Mouse (Mus musculus) heart, embryonic 10.5 days (tissue): Measurements from ENCODE around the gene Lmod1. TPM values are rescaled to one million over a fixed set of nuclear protein-coding genes. Genes with fewer than 3 reads are reported as not detected.

Experiments
- DNase-seq: peaks from one replicate; pipeline ENCODE4 v3.0.0-alpha.2; 2017; ENCODE audit warnings: low spot score
- H3K27ac ChIP-seq: fragments of 300-500 bp; sonication (generic); 2 replicates; pipeline ENCODE4 v1.5.1; 2016; ENCODE audit warnings: mild to moderate bottlenecking
- H3K27me3 ChIP-seq: fragments of 300-500 bp; sonication (generic); 2 replicates; pipeline ENCODE4 v1.6.1; 2016; ENCODE audit warnings: mild to moderate bottlenecking; ENCODE audit not compliant: poor library complexity, insufficient read depth, severe bottlenecking
- H3K36me3 ChIP-seq: fragments of 300-500 bp; sonication (generic); 2 replicates; pipeline ENCODE4 v1.6.1; 2016; ENCODE audit warnings: mild to moderate bottlenecking, moderate library complexity
- H3K4me1 ChIP-seq: fragments of 300-500 bp; sonication (generic); 2 replicates; pipeline ENCODE4 v1.6.1; 2016; ENCODE audit warnings: mild to moderate bottlenecking
- H3K4me3 ChIP-seq: fragments of 300-500 bp; sonication (generic); 2 replicates; pipeline ENCODE4 v1.5.1; 2016; ENCODE audit warnings: mild to moderate bottlenecking, moderate library complexity
- H3K9me3 ChIP-seq: fragments of 300-500 bp; sonication (generic); 2 replicates; pipeline ENCODE4 v1.6.1; 2016; ENCODE audit warnings: mild to moderate bottlenecking, moderate library complexity
- WGBS: fragments of 180-500 bp; shearing (Covaris S2); methylation state at CpG from one replicate; pipeline ENCODE4 v1.1.7; 2016; 5-methylcytosine and 5-hydroxymethylcytosine counted together
- polyA plus RNA-seq: library from polyadenylated mRNA; unstranded; fragments of >200 nt; fragmentation: Nextera tagmentation; extraction: Ambion mirVana; gene quantifications from 2 replicates; pipeline ENCODE4 v1.2.1, GENCODE M21; 2016

Gene Lmod1
- 3.6 and 5.2 TPM in 2 replicates for polyA plus RNA-seq

DNA sequence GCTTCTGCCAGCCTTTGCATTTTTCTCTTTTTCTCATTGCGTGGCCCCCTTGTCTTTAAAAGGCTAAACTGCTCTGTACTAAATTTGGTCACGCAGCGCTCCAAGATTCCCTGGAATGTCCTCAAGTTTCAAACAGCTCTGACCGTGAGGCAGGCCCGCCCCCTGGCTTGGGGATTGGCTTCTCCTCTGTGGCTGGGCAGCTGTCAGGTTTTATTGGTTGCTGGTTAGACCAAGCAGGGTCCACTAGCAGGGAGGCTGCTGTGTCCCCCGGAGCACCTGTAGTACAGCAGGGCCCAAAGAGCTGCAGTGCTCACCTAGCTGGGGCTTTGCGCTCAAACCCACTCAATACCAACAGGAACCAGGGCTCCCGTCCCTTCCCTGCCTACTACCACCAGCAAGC, at the start of gene Lmod1:
Gene Lmod1, plus strand, starts transcription at position 237 of the 400 bp plus-strand sequence.
- 11% methylated on average over 8 of the region's 8 CpGs for WGBS
- Histone ChIP-seq H3K27ac (peak within 1 kb of the TSS; percentile 79), H3K4me3 (peak within 1 kb of the TSS; percentile 57)

DNA sequence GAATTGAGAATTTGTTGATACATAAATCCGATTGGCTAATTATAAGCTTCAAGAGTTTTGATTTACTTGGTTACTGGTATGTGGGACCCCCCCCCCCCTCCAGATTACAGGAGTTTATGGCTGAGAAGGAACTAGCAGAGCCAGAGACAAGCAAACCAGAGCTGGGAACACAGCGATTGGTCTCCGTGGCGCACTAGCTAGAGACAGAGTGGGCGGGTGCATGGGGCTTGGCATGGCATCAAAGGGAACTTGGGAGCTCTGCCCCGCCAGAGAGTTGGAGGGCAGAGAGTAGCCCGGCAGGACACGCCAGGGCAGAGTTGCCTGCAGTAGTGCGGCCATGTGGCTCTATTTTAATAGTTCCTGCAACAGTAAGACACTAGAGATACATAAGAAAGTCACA, 44.0 kb upstream of the Lmod1 start:
- no peaks in the 10 kb centered on the region for H3K27me3 ChIP-seq
- H3K9me3 ChIP-seq, result no peaks in the 10 kb centered on the region
- H3K4me3 ChIP-seq, result no peak overlapping the region
- no peak overlapping the region for H3K27ac ChIP-seq
- WGBS, result 84% methylated on average over 9 of the region's 9 CpGs
- H3K4me1 ChIP-seq, result peaks cover 9% of the 10 kb centered on the region
- H3K36me3 ChIP-seq, result peaks cover 37% of the 10 kb centered on the region
- DNase-seq, result no peak

More for the DNA sequence above, at the start of gene Lmod1:
- peak; percentile 90 for DNase-seq
- Histone ChIP-seq H3K4me1 (peaks cover 50% of the 10 kb centered on the region), H3K36me3 (no peaks in the 10 kb centered on the region), H3K27me3 (peaks cover 13% of the 10 kb centered on the region), H3K9me3 (no peaks in the 10 kb centered on the region)

DNA sequence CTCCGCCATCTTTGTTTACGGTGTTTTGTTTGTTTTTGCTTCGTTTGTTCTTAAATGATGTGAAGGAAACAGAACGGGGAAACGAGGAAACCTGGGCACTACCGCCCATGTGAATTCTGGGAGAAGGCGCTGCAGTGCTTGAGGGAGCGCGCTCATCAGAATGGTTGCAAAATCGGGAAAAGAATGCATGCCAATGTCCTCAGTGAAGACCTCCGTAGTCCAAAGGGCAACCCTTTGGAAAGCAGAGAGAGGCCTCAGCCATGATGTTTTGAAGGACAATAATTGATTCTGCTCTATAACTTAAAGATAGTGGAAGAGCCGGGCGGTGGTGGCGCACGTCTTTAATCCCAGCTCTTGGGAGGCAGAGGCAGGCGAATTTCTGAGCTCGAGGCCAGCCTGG, 42.8 kb upstream of the Lmod1 start:
- Histone ChIP-seq H3K36me3 (peaks cover 27% of the 10 kb centered on the region), H3K27me3 (no peaks in the 10 kb centered on the region), H3K27ac (no peak overlapping the region), H3K4me3 (no peak overlapping the region), H3K9me3 (no peaks in the 10 kb centered on the region), H3K4me1 (peaks cover 14% of the 10 kb centered on the region)
- WGBS, result 93% methylated on average over 17 of the region's 17 CpGs
- no peak for DNase-seq

DNA sequence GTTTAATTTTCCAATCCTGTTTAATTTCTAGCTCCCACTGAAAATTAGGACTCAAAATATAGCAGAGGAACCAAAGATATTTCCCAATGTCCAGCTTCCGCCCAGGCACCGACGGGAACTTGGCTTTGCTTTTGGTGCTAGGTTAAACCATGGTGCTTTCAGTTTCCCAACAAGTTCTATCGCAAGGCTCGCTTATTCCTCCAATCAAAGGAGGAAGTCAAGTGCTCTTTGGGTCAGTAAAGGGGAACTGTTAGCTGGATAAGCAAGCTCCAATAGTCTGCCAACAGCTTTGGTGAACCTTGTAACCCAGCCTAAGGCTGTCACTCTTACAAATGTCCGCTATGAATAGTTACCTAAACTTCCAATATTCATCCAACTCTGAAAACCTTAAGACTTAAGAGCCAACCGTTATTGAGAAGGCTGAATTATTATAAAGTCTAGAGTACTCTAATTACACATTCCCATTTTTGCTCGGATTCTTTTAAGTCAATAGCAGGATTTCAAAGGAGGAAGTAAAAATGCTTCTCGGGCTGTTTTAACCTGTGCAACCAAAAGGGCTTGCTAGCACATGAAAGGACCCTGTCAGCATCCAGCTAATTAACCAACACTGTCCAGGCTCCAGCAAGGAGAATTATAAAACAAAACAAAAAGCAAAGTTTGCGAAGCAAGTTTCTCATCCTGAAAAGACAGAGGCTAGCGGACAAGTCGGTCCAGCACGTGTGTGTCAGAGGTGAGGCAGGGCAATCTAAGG, 41.9 kb upstream of the Lmod1 start:
- Histone ChIP-seq H3K9me3 (no peaks in the 10 kb centered on the region), H3K27me3 (no peaks in the 10 kb centered on the region), H3K27ac (peak overlapping the region; percentile 92), H3K36me3 (peaks cover 20% of the 10 kb centered on the region), H3K4me3 (peak overlapping the region; percentile 87), H3K4me1 (peaks cover 14% of the 10 kb centered on the region)
- WGBS, result 33% methylated on average over 13 of the region's 13 CpGs
- DNase-seq, result no peak

DNA sequence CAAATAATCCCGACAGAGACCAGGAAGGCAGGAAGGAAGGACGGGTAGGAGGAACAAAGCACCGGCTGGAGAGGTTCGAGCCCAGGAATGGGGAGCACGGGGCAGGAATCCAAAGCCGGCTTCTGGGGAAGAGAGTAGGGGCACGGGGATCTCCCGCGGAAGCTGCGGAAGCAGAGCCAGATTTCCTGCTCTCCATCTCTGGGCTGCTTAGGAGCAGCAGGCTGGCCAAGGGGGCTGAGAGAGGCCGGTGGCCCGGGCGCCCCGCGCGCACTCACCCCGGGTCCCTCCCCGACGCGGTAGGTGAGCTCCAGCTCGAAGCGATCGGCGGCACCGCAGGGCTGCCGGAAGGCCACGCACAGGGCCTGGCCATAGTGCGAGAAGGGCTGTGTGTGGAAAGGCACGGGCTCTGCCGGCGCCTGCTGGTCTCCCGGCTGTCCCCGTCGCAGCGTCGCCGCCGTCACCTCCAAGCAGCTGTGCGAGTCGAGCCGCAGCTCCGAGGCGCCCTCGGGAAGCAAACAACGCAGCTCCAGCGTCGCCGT, 41.3 kb upstream of the Lmod1 start:
- Histone ChIP-seq H3K9me3 (no peaks in the 10 kb centered on the region), H3K4me3 (peak overlapping the region; percentile 87), H3K36me3 (peaks cover 13% of the 10 kb centered on the region; the same call in 1 of the 2 replicates), H3K27ac (peak overlapping the region; percentile 92), H3K4me1 (peaks cover 14% of the 10 kb centered on the region), H3K27me3 (no peaks in the 10 kb centered on the region)
- WGBS, result under 1% methylated on average over 48 of the region's 48 CpGs
- peak; percentile 78 for DNase-seq

DNA sequence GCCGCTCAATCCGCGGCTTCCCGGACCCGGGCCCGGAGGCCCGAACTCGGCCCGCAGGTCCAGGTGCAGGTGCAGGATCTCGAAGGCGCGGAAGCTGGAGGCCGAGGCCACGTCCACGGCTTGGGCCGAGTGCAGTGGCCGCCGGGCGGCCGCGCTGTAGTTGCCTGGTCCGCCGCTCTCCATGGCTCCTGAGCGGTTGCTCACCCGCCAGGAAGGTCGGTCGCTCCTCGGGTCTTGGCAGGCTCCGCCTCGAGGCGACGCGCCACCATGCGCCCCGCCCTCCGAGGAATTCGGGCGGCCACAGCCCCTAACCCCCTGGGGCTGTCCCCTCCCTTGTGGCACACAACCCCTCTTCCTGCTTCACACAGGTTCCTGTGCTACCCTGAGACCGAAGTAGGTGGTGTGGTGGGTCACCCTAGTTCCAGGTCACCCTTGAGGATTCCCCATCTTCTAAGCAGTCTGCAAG, 40.7 kb upstream of the Lmod1 start, which contains the start of gene Rnpep:
Gene Rnpep, minus strand, starts transcription at position 259 of the 466 bp plus-strand sequence.
- H3K27ac ChIP-seq, result peak within 1 kb of the TSS; percentile 92
- under 1% methylated on average over 39 of the region's 39 CpGs for WGBS
- DNase-seq, result peak; percentile 85
- peaks cover 8% of the 10 kb centered on the region; the same call in 1 of the 2 replicates for H3K36me3 ChIP-seq
- peak within 1 kb of the TSS; percentile 87 for H3K4me3 ChIP-seq
- peaks cover 14% of the 10 kb centered on the region for H3K4me1 ChIP-seq
- H3K9me3 ChIP-seq, result no peaks in the 10 kb centered on the region
- no peaks in the 10 kb centered on the region for H3K27me3 ChIP-seq

DNA sequence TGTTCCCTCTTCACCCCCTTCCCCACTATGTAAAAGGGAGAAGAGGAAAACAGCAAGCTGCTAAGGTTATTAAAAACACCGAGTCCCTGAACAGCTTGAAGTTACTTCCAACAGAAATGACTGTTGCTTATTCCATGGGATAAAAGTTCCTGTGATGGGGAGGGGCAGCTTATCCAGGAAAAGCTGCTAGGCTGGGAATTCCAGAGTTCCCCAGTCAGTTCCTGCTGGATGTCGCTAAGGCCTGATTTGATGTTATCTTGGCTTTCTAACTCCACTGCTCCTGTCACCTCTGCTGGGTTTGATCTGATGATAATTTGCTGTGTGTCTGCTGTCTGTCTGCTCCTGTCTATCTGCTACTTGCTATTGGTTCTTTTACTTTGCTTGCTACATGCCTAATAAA, 38.3 kb upstream of the Lmod1 start:
- H3K36me3 ChIP-seq, result no peaks in the 10 kb centered on the region
- 36% methylated on average over 2 of the region's 2 CpGs for WGBS
- H3K4me3 ChIP-seq, result no peak overlapping the region
- DNase-seq, result no peak
- H3K27me3 ChIP-seq, result no peaks in the 10 kb centered on the region
- H3K9me3 ChIP-seq, result no peaks in the 10 kb centered on the region
- H3K4me1 ChIP-seq, result peaks cover 14% of the 10 kb centered on the region
- H3K27ac ChIP-seq, result no peak overlapping the region

DNA sequence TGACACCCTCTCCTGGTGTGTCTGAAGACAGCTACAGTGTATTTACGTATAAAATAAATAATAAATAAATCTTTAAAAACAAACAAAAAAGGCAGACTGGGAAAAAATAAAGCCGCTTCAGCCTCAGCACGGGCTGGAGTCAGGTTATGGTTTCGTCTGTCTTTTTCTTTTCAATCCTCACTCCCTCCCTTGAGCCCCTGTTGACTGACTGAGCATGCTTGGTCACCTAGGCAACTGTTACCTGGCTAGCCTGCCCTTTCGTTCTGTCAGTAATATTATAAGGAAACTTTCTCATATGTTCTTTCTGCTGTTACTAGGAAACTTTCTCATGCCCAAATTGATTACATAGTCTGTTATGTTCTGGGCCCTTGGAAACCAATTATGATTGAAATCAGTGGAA, 33.7 kb upstream of the Lmod1 start:
- Histone ChIP-seq H3K9me3 (no peaks in the 10 kb centered on the region), H3K27ac (no peak overlapping the region), H3K36me3 (peaks cover 27% of the 10 kb centered on the region), H3K27me3 (no peaks in the 10 kb centered on the region), H3K4me1 (peaks cover 5% of the 10 kb centered on the region; the same call in 1 of the 2 replicates), H3K4me3 (no peak overlapping the region)
- no peak for DNase-seq
- 84% methylated on average over 5 of the region's 5 CpGs for WGBS

DNA sequence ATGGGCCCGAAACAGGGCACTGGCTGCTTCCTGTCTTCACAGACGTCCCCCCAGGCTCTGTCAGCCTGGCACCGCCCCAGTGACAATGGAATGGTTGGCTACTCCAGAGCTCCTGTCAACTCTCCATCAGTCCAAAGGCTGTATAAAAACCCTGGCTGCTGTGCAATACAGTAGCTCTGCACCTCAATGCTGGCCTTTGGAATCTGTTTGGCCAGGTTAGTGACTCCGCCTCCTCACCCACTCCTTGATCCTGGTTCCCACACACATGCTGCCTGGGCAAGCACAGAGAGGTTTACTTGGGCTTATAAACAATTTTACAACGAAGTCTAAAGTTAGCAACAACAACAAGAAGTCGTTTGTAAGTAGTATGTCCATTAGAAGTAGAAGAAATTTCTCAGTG, 13.3 kb upstream of the Lmod1 start:
- 71% methylated on average over 6 of the region's 6 CpGs for WGBS
- Histone ChIP-seq H3K9me3 (no peaks in the 10 kb centered on the region), H3K27ac (no peak overlapping the region), H3K36me3 (peaks cover 41% of the 10 kb centered on the region), H3K4me3 (no peak overlapping the region), H3K4me1 (peaks cover 23% of the 10 kb centered on the region), H3K27me3 (no peaks in the 10 kb centered on the region)
- DNase-seq, result no peak

DNA sequence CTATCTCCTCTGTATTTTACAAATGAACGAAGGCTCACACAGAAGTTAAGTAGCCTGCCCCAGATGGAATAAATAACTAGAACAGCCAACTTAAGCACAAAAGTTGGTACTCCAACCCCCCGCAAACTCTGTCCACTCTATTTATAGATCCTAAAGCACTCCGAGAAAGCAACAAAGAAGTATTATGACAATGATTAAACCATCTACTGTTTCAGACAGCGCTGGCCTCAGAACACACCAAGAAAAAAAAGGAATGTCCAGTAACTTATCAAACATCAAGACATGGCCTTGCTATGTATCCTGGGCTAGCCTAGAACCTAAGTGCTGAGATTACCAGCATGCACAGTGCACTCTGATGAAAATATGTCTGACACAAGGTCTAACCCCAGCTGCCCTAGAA, 12.4 kb upstream of the Lmod1 start:
- WGBS, result 77% methylated on average over 4 of the region's 4 CpGs
- peak overlapping the region; percentile 98; the same call in 1 of the 2 replicates for H3K27ac ChIP-seq
- no peaks in the 10 kb centered on the region for H3K27me3 ChIP-seq
- DNase-seq, result no peak
- H3K9me3 ChIP-seq, result no peaks in the 10 kb centered on the region
- H3K4me1 ChIP-seq, result peaks cover 23% of the 10 kb centered on the region
- H3K36me3 ChIP-seq, result peaks cover 32% of the 10 kb centered on the region
- H3K4me3 ChIP-seq, result peak overlapping the region; percentile 87

DNA sequence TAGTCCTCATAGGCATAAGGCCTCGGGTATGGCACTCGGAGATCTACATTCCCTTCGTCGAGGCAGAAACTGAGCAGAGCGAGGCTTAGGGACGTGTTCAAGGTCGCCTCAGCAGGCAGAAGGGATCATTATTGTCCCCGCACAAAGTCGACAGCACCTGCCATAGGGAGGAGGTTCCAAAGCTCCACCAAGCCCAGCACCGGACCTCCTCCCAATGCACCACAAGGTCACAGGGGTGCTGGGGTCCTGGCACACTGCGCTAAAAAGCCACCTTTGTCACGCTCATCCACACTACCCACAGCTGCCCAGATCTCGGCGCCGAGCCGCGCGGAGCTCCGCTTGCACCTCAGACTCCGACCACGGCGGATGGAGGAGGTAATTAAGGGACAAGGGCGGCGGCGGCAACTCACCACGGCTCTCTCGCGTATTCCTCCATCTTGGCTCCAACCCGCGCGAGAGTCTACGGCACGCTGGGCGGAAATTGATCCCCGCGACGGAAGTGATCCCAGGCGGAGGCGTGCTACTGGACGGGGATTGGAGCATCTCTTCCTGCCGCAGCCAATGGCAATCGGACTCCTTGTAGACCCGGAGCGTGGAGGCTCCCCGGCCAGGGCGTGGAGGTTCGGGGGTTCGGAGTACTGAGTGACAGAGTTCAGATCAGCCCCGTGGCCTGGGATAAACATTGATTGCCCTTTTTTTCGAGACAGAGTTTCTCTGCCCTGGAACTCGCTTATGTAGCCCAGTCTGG, 11.1 kb upstream of the Lmod1 start, which contains the start of gene Timm17a:
Gene Timm17a, minus strand, starts transcription at position 495 of the 748 bp plus-strand sequence.
- peak within 1 kb of the TSS; percentile 98 for H3K27ac ChIP-seq
- no peaks in the 10 kb centered on the region for H3K9me3 ChIP-seq
- WGBS, result 0% methylated on average over 51 of the region's 51 CpGs
- H3K4me1 ChIP-seq, result peaks cover 23% of the 10 kb centered on the region
- peaks cover 20% of the 10 kb centered on the region for H3K36me3 ChIP-seq
- peak; percentile 99 for DNase-seq
- peak within 1 kb of the TSS; percentile 87 for H3K4me3 ChIP-seq
- no peaks in the 10 kb centered on the region for H3K27me3 ChIP-seq

DNA sequence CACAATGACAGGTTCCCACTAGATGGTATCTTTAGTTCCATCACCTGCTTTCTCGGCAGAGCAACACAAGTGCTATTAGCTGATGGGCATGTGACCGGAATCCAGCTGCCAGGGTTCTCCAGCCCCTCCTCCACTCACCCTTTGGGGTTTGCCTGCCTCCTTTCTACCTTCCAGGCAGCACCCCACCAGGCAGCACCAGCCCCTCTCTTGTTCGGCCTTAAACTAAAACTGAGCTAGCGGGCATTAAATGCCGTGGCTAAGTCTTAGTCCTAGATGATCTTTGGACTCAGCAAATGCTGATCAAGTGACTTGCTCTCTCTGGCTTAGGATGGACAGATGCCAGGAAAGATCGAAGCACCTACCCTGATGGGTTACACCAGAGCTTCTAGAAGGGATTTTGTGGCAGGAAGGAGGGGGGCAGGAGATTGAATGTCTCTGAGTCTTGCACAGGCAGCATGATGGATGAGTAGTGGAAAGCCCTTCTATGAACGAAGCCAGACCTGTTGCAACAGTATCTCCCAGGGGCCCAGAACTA, 1.2 kb upstream of the Lmod1 start:
- H3K4me3 ChIP-seq, result no peak overlapping the region
- 79% methylated on average over 7 of the region's 7 CpGs for WGBS
- no peak for DNase-seq
- no peaks in the 10 kb centered on the region for H3K36me3 ChIP-seq
- H3K27me3 ChIP-seq, result peaks cover 13% of the 10 kb centered on the region
- peak overlapping the region; percentile 1; the same call in 1 of the 2 replicates for H3K27ac ChIP-seq
- peaks cover 42% of the 10 kb centered on the region for H3K4me1 ChIP-seq
- H3K9me3 ChIP-seq, result no peaks in the 10 kb centered on the region
